Mouse (Mus musculus) frontal cortex, postnatal 14 days (tissue): ENCODE measurements at regions not wholly inside any gene's neighbourhood (a gene's known extent, or its start where the extent isn't known, plus 50 kb on each side); places are given as distances from the start of the nearest gene placed in this dataset.
A peak's percentile ranks its signal among the peaks of the same experiment; 100 is the strongest.
"Not testable (repeated sequence)": the region's sequence is repeated elsewhere in the genome, so short reads cannot be mapped to it uniquely, and the experiment has no call there.

Experiments
- DNase-seq, 2 experiments: peaks; one replicate each; pipeline ENCODE4 v3.0.0; 2022; ENCODE audit warnings: low spot score in 2 of 2

- not testable (repeated sequence) for DNase-seq
Observed at GRCm38 (mm10) chr9:11441241-11441997, 536.8 kb upstream of the Cntn5 start.

DNA sequence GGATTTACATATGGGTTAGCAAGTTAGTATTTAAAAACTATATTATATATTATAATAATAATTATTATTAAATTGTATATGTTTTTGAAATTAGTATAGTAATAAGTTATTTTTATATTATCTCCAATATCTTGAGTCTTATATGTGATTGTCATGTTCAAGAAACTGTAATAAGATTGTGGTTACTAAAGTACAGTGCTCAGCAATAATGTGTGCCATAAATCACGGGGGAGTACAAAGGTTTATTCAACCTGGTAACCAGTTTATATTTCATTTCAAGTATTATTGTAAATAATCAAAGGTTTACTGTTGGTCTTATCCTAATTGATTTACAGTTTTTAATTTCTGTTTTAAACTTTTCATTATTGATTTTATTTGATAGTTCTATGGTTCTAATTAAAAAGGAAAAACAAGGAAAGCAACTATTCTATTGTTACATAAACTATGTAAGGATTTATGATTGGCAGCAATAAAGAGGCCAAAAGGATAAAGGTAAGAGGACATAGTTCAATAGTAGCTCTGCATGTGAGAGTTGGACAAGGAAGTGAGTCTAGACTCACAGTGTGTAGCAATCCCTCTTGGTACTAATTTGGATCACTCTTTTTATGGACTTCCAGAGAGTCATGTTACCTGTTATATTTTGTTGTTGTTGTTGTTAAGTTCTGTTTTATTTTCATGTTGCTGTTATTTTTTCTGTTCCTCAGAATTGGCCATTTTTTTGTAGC lies 532.0 kb upstream of the Cntn5 start:
- no peak for DNase-seq

DNA sequence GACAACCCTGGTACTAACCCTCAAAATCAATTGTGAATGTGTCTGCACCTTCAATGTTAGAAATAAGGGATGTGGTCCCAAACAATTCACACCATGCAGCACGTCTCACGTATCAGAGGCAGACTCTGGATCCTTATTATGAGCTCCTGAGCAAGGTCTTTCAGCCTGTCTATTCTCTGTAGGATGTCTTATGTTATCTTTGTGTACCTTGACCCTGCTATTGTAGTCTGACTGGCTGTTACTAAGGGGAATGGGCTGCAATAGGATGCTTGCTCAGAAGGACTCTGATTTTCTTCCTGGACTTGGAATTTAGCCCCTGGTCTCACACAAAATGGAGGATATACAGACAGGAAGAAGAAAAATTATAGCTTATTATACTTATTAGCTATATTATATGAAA lies 531.4 kb upstream of the Cntn5 start:
- no peak for DNase-seq

- peak in 1 of 2 experiments; percentile 4 for DNase-seq
Observed at GRCm38 (mm10) chr9:11435019-11435418, 530.4 kb upstream of the Cntn5 start.

- no peak for DNase-seq
Observed at GRCm38 (mm10) chr9:11426473-11426872, 521.9 kb upstream of the Cntn5 start.

- no peak for DNase-seq
Observed at GRCm38 (mm10) chr9:11396829-11397228, 492.3 kb upstream of the Cntn5 start.

DNA sequence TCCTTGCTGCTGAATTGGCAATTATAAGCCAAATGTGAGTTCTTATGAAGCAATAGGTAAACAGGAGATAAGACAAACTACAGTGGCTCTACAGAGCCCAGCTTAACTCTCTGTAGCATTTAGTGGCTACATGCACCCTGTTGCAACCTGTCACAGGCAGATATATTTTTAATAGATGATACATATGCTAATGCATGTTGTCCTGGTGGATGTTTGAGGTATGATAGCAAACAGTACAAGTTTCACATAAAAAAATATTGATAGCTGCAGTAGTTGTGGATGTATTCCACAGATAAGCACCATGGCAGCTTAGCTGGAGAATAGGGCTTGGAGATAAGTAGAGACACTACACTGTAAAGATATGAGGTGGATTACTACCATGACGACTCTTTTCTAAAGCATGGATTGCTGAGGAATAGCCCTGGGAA lies 477.1 kb upstream of the Cntn5 start:
- DNase-seq, result no peak

DNA sequence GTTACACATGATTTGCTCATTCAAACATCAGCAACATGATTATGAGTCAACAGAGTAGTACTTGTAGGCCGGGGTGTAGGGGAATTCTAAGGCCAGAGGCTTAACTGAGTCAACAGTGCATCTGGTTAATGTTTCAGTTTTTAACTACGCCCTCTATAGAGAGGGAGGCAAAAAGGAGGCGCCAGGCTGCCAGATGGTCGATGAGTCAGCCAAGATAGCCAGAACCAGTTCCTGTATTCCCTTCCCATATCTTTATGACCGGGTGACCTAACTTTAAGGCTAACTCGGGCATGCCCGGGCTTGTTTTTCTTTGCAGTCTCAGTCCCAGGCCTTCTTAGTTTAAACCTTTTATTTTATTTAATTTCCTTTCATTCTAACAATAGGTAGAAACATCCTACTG lies 476.0 kb upstream of the Cntn5 start:
- no peak for DNase-seq

GRCm38 (mm10) chr9:11378046-11378445 lies 473.5 kb upstream of the Cntn5 start:
- DNase-seq, result no peak

- DNase-seq, result no peak
Observed at GRCm38 (mm10) chr9:11377586-11377985, 473.0 kb upstream of the Cntn5 start.

DNA sequence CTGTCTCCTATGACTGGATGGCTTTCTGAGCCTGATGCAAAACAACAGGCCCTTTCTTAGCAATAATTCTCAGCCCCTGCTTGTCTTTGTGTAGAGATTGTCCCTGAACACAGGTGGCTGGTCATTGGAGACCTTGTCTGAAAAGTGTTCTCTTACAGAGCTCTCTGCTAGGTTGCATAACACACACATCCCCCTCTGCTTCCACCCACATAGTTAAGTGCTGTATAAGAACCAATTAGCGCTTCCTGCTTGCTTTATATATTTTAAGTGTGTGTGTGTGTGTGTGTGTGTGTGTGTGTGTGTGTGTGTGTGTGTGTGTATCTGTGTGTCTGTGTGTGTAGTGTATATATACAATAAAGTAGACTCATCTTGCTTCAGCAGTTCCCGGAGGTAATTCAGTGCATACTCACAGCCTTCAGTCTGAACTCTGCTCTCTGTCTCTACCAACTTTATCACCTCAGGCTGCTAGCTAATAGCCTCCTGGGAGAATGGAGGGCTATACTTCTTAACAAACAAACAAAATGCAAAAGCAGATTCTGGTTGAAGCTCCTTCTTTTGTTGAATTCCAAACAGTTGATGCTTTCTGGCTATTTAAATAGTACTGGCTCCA lies 468.8 kb upstream of the Cntn5 start:
- DNase-seq, result no peak

DNA sequence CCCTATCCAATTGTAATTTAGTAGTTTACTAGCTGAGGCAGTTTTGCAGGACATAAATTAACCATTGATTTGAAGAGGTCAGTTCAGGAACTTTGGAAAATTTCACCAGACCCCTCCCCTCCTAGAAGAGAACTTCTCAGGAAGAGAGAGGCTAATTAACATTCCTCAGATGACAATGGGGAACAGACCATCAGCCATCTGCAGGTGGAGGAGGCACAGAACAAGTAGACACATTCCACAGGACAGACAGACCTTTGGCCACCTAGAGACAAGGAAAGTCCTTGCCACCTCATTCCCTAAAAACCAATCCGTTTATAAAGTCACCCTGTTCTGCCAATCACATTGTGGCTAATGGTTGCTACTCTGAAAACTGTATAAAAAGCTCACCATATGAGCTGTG lies 463.5 kb upstream of the Cntn5 start:
- no peak for DNase-seq

GRCm38 (mm10) chr9:11328900-11329299 lies 424.3 kb upstream of the Cntn5 start:
- no peak for DNase-seq

- no peak for DNase-seq
Observed at GRCm38 (mm10) chr9:11317221-11317620, 412.6 kb upstream of the Cntn5 start.

- DNase-seq, result not testable (repeated sequence)
Observed at GRCm38 (mm10) chr9:11297116-11297515, 392.5 kb upstream of the Cntn5 start.

DNA sequence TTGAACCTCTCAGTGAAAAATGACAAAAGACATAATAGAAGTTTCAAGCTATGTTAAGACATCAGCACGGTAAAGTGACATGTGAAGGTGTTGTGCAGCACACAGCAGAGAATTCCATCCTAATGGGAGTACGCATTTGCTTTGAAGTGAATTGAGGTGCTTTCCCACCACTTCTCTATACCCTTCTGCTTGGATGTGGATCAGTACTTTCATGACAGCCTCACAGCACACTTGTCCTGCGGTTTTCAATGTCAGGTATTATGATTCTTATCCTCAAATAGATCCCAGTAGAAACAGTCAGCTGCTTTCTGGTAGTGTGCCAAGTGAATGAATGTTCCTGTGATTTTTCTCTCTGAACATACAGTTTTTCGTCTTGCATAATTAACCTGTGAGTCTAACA lies 380.6 kb upstream of the Cntn5 start:
- DNase-seq, result no peak

DNA sequence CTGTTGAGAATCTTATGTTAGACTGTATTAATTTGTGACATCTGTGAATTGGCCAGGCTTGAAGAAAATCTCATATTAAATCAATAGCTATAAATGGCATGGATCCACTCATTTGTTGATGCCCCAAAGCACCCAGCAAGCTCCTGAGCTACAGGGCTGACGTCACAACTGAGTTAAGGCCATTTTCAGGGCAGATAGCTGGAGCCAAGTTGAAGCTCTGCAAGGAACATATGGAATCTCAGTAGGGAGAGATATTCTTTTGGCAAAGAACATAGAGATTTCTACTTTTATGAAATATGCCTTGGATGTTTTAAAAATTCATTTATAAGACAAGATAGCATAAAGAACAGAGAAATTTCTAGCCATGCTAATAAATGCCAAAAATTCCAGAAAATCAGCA lies 380.0 kb upstream of the Cntn5 start:
- no peak for DNase-seq

DNA sequence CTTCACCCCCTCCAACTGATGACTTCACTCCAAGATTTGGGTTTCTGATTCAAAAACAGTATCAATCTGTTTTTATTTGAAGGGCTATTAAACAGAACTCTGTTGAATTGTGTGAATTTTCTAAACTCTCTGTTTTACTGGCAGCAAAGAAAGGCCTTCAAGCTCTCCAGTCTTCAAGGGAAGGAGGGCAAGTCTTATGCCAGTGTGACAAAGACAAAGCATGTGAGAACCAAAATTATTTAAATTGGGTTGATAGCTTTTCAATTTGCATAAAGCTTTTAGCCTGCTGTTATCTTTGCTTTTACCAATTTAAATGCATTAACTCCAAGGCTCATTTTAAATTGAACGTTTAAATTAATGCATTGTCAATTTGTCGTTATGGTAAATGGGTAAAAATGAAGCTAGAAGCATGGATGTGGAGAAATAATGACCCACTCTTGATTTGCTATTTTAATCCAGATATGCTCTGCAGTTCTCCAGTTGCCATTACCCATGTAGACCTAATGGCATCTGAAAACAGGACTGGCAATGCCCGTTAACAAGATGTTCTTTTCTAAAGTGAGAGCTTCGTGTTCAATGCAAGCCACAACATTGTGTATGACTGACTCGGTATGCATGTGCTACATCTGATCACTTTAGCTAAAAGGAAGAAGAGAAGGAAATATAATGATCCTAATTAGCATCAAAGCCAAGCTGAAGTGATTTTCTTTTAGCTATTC lies 375.0 kb upstream of the Cntn5 start:
- DNase-seq, result no peak

GRCm38 (mm10) chr9:11277810-11278209 lies 373.2 kb upstream of the Cntn5 start:
- no peak for DNase-seq

DNA sequence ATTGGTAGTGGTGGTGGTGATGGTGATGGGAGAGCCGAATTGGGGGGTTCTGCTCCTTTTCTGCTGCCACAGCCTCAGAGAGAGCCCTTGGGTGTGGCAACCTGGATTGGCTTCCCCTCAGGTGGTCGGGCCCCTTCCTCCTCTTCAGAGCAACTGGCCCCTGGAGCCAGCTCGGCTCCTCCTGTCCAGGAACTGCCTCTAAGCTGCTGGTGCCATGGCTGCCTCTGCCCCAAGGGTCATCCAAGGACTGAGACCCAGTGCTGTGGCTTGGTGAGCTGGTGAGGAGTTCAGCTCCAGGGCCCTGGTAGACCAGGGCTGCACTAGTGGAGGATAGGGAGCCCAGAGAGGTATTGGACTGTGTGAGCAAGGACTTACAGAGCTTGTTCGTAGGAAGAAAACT lies 372.4 kb upstream of the Cntn5 start:
- no peak for DNase-seq

DNA sequence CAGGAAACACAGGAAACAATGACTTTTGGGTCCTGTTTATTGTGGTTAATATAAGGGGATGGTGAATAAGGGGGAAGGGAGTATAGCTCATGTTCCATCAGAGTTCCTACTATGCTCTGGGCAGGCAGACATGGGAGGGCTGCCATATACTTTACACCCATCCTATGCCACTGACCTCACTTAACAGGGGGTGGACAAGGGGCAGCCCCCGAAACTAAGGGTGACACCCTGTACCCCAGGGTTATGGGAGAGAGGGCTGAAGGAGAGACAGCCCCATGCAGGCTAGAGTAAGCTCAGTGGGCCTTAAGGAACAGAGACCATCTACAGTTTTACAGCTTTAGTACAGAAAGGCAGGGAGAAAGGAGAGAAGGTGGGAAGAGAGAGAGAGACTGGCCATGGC lies 352.3 kb upstream of the Cntn5 start:
- no peak for DNase-seq

GRCm38 (mm10) chr9:11206829-11207228 lies 302.3 kb upstream of the Cntn5 start:
- DNase-seq, result peak; percentile 6 to 20
